Mouse (Mus musculus): ENCODE data around the gene Abcc2.

DNA sequence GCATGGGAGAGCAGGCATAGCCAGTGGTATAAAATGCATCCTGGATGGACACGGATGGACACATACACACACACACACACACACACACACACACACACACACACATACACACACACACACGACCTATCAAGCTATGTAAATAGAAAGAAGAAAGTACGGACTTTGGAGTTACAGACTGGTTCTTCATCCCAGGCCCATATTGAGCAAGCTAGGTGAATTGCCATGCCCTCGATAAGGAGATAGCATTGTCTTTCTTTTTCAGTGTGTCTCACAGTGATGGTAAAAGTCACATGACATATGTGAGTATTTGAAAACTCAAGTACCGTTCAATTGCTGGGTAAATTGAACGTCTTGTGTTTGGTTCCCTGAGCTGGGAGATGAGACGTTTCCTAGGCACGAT lies 44.9 kb downstream of the Abcc2 start:
- no peak for TF ChIP-seq POLR2A (IDR thresholded peaks at IDR 0.05; ENCODE audit: insufficient read depth, low read depth, low read length)
- no peak for TF ChIP-seq CTCF (IDR thresholded peaks at IDR 0.05; ENCODE audit: insufficient read depth, low read depth, low read length)

Measured in olfactory bulb, adult 2 months (tissue).